Mouse (Mus musculus) thymus, postnatal 10 days (tissue): ENCODE measurements around the gene Ccdc116.

Experiments used
- DNase-seq, 2 experiments: peaks; one replicate each; pipeline ENCODE4 v3.0.0; 2021; ENCODE audit warnings: low spot score in 2 of 2

Gene Ccdc116

DNA sequence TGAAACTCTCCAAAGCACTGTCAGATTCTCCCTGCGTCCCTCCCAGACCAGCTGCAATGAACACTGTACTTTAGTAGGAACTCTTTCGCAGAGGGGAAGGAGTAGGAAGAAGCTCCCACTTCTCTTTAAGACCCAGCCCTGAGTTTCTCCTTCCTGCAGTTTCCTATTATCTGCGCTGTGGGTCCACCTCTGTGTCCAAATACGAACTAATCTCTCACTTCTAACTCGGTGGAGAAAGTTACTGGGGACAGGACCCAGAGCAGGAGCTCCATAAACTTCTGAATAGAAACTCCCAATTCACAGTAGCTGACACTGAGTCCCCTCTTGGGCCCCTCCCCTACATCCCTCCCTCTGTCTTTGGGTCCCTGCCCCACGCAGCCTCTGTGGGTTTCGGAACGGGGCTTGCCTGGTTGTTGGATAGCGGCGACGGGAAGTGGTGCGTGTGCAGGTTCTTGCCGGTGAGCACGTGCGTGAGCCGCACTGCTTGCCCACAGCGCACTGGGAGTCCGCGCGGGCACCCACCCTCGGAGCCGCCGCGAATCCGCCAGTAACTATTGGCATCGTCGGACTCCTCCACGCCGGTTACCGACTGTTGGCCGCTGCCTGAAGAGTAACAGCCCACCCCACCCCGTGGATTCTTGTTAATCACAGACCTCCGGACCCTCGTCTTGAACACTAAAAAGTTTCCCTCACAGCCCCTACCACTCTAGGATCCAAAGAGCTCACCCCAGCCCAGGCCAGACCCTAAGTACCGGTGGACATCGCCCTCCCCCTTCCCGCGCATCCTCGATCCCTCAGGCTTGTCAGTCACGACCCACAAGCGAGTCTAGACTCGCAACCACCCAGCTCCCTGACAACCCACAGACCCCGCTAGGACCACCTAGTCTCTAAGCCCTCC, 15.6 kb downstream of the Ccdc116 start:
- DNase-seq: peak; percentile 30 to 31

DNA sequence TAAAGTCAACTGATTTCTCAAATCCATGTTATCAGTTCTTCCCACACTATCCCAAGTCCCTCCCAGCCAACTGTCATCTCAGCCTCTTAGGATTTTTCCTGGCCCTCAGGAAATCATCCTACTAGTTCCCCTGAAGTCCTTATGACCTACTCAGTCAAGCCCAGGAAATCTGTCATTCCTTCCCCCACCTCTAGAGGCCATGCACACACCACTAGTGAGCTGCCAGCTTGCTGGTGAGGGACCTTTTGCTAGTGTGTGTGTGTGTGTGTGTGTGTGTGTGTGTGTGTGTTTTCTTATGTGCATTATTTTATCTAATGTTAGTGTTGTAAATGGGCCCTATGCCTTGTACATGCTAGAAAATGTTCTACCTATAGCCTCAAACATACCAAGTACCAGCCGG, 19.7 kb downstream of the Ccdc116 start:
- DNase-seq: peak; percentile 43 to 64

DNA sequence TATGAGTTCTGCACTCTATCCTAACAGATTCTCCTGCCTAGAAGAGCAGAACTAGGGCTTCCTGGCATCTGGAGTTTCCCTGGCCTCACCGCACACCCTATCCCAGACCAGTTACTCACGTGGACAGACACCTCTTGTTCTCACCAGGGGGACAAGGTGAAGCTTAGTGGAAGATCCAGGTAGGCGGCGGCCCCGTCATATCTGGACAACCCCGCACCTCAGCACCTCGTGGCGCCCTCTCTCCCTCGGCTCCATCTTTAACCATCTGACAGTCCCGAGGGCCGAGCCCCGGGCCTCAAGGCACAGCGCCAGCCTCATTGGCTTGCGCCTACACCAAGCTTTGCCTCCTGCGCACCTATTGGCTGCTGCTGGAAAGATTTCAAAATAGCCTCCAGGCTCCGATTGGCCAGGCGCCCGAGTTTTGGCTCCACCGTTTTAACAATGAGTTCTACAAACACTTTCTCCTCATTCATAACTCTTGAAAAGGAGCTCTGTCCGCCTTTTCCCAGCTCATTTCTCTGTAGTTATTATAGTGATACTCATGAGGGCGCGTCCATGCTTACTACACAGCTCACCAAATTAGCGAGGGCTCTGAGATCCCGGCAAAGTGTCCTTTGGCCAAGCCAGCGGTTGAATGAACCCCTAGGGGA, 22.0 kb downstream of the Ccdc116 start, which contains the start of gene 2610318N02Rik:
Gene 2610318N02Rik (minus strand): TSS at position 297 of the 650 bp plus-strand sequence.
- peak; percentile 75 to 76 for DNase-seq

DNA sequence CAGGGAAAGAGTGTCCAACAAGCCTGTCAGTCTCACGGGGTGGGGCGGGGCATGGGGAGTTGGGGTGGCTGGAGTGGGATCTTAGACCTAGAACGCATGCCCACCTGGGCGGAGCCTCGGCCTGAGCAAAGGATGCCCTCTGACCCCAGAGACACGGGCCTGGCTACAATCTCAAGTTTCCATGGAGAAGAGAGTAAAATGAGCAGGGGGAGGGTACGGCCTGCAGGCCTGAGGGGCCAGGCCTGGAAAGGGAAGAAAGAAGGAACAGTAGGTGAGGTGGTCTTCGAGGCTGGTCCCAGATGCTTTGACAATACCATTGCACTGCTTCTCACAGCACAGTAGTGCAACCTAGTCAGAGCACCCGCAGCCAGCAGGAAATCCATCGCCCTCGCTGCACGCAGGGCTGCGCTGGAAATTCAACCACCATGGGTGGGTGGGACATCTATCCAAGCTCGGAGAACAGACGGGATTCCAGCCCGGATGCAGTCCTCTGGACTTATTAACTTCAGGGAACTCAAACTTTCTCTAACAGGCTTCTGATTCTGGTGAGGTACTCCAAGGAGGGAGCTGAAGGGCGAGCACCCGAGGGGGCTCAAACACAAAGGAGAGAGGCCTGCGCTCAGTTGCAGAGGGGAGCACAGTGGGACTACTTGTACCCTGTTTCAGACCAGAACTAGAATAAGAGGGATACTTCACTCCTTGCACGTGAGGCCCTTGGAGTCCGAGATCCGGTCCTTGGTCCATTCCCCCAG, 22.7 kb downstream of the Ccdc116 start:
- DNase-seq: peak in 1 of 2 experiments; percentile 28

DNA sequence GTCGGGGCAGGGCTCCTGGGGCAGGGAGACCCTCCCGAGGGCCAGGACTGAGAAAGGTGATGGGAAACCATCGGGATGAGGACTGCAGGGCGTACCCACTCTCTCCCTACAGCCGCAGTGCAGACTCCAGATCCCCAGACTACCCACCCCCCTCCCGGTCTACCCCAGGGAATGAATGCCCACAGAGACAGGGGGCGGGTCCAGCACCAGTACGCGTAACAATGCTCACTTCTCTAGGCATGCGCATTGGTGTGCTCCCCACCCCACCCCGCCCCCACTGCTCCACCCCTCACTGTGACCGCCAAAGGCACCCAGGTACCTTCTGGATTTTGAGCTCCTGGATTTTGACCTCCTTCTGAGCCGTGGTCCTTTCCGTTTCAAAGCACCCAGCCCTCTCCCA, 25.5 kb downstream of the Ccdc116 start:
- no peak for DNase-seq

DNA sequence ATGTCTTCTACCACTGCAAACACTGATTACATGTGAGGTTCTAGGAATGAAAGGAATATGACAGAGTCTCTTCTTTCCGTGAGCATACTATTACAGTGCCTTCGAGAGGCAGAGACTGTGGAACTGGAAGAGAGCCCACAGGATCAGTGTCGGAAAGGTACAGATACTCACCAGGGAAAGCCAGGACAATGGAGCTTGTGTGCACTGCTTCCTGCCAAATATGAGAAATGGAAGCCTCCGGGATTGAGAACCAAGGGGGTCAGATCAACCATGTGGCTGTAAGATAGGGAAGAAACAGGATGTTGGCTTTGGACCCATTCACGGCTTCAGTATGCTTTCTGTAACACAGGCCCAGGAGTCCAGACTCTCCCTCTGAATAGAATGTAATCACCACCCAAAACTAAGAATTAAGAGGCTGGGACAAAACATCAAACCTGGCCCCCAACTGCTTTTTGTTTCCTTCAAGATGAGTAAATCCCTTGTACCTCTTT, 29.7 kb downstream of the Ccdc116 start:
- DNase-seq: no peak

DNA sequence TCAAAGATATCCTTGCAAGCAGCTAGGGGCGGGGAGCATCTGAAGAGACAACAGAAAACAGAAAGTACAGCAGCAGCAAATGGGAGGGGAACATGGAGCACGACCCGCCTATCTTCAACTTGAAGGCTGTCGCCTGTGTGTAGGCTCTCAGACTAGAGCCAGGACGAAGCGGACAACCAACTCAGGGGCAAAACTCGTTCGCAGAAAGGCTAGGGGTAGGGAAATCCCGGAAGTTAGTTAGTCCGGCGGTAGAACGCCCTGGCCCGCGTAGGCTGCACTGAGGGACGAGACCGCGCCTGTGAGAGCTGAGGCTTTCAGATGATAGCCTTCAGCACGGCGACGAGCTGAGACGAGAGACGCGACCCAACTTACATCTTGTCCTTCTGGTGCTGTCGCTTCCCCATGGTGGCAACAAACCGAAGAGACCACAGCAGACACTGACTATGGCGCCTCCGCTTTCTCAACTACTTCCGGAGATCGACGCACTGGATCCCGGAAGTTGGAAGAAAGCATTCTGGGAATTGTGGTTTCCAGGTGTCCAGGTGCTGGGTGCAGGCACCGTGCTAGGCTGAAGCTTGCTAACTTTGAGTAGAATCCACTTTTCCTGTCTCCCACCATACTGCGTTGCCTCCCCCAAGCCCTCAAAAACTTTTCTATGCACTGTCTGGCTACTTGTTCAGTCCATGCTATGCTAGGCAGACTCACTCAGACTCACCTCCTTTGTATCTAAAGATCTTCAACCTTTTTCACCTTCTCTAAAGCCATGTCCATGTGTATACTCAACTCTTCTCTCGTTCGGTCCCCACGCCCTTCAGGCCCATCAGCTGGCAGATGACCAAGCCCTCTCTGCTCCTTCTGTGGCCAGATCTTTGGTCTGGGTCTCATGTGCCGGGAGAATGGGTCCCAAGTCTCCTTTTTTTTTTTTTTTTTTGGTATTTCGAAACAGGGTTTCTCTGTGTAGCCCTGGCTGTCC, 36.0 kb downstream of the Ccdc116 start, which contains the start of gene Ppil2:
Gene Ppil2 (minus strand): TSS at position 487 of the 973 bp plus-strand sequence.
- DNase-seq: peak; percentile 62 to 69

DNA sequence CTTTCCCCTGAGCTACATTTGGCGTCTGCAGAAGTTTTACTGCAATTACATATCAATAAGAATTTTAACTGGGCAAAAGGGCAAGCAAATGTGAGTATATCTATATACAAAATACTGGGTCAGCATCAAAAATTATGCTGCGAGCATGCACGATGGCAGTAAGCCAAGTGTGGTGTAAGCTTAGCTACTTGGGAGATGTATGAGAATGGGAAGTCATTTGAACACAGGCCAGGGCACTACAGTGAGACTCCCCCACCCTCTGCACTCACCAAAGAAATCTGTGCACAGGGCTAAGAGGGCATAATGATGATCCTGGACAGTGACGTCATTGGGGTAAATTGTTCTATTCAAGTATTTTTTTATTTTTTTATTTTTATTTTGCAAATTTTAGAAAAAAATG, 42.4 kb downstream of the Ccdc116 start:
- no peak for DNase-seq

DNA sequence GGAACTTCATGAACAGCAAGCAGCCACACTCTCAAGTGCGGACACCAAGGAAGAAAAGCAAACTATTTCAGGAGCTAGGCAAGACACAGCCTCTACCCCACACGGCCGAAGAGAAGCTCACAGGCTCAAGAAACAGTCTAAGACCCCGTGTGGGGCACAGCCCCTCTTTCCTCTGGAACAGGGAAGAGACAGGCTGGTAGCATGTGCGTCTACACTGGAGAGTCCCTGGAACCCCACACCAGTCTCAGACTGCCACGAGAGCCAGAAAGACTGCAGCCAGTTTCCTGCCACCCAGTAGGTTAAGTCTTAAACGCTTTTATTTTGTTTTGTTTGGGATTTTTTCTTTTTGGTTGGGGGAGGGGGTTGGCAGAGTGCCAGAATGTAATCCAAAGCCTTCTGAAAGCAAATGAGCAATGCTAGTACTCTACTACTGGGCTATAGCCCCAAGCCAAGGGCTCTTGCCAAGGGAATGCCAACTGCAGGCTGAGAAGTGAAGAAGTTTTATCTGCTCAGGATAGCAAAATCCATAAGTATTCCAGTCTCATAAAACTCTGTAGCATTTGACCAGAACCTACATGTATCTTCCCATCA, 44.3 kb downstream of the Ccdc116 start:
- DNase-seq: no peak

DNA sequence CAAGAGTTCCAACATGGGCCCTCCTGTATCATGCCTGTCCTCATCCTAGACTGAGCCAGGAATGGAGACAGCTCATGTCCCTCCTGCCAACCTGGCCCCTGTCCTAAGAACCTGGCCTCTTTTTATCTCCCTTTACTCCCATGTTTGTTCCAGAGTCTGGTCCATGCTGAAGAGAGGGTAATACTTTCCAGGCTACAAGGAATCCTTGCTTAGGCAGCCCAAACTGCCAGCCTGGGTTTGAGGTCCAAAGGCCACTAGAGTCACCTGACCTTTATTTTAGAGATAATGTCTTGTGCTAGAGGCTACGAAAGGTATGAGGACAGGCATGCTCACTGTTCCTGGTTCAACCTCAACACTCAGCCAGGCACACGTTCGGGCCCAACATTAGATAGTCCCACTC, 50.1 kb downstream of the Ccdc116 start:
- no peak for DNase-seq
